ENCODE assay signal across 23 mouse cellular contexts in genomic region chr2:120493254-120493653, GRCm38 (mm10).
"Had no signal": no experiment of that assay in that cellular context is flagged by ENCODE, and none has a peak within 500 bp of the region (broad histone marks: within the 10 kb centered on the region; RNA-seq: fewer than 3 reads in every experiment).

No protein-coding gene starts in this region.

- H3K4me3 ChIP-seq: gastrocnemius, adult 2 months; heart, embryonic 10.5 days; heart, embryonic 12.5 days; hindbrain, embryonic 10.5 days; hindbrain, embryonic 12.5 days; intestine, embryonic 15.5 days; layer of hippocampus, adult 2 months; left cerebral cortex, adult 2 months; limb, embryonic 13.5 days had no signal

- H3K9ac ChIP-seq: heart, embryonic 12.5 days; hindbrain, embryonic 12.5 days; hindbrain, embryonic 14.5 days; intestine, embryonic 15.5 days; limb, embryonic 13.5 days had no signal

- H3K27ac ChIP-seq: gastrocnemius, adult 2 months; heart, embryonic 10.5 days; hindbrain, embryonic 10.5 days; hindbrain, embryonic 12.5 days; hindbrain, embryonic 14.5 days; intestine, embryonic 15.5 days; layer of hippocampus, adult 2 months; left cerebral cortex, adult 2 months; limb, embryonic 13.5 days had no signal

- H3K9me3 ChIP-seq: heart, embryonic 10.5 days; heart, embryonic 12.5 days; hindbrain, embryonic 10.5 days; hindbrain, embryonic 12.5 days; intestine, embryonic 15.5 days; limb, embryonic 13.5 days had no signal

- H3K4me1 ChIP-seq: hindbrain, embryonic 10.5 days; hindbrain, embryonic 12.5 days; intestine, embryonic 15.5 days; limb, embryonic 13.5 days had no signal

- ATAC-seq: hindbrain, embryonic 16.5 days; inflammation-experienced regulatory T-cells, adult 6 months; intestine, embryonic 15.5 days; intestine, postnatal 0 days had no signal

- H3K4me2 ChIP-seq: heart, embryonic 12.5 days; hindbrain, embryonic 12.5 days; hindbrain, embryonic 14.5 days; intestine, embryonic 15.5 days; limb, embryonic 13.5 days had no signal

- H3K36me3 ChIP-seq: heart, embryonic 10.5 days; heart, embryonic 12.5 days; hindbrain, embryonic 10.5 days; hindbrain, embryonic 12.5 days; intestine, embryonic 15.5 days; limb, embryonic 13.5 days had no signal

- DNase-seq: gastrocnemius, adult 2 months; gastrocnemius, postnatal 10 days; gastrocnemius, postnatal 25 days; heart, adult 18-20 months; heart, postnatal 10 days; heart, postnatal 4 days; kidney, adult 18-20 months; kidney, adult 8-10 months; kidney, postnatal 10 days; kidney, postnatal 25 days; kidney, postnatal 4 days had no signal

- H3K27me3 ChIP-seq: heart, embryonic 12.5 days; hindbrain, embryonic 12.5 days; intestine, embryonic 15.5 days; limb, embryonic 13.5 days had no signal
